Mouse (Mus musculus): Measurements from ENCODE around the gene Camsap3. TPM values are rescaled to one million over a fixed set of nuclear protein-coding genes. Genes with fewer than 3 reads are reported as not detected.
"Not testable (repeated sequence)": the region's sequence is repeated elsewhere in the genome, so short reads cannot be mapped to it uniquely, and the experiment has no call there.

Camsap3 gene
- polyA plus RNA-seq, 1 experiment from 2014 or later, result 6.9 TPM

- H3K4me2 ChIP-seq (ENCODE audit: low read depth, low read length), result no peak overlapping the region
- no peaks in the 10 kb centered on the region for H3K27me3 ChIP-seq (ENCODE audit: control insufficient read depth, insufficient read depth, low read depth, low read length)
- 68% methylated on average over 5 of the region's 5 CpGs for WGBS
- H3K36me3 ChIP-seq (ENCODE audit: control insufficient read depth, insufficient read depth, low read length), result no peaks in the 10 kb centered on the region
- H3K9ac ChIP-seq (ENCODE audit: low read length), result no peak overlapping the region
- H3K27ac ChIP-seq (ENCODE audit: low read length), result no peak overlapping the region
- H3K9me3 ChIP-seq (ENCODE audit: control insufficient read depth, low read length), result no peaks in the 10 kb centered on the region
- H3K4me3 ChIP-seq (ENCODE audit: low read length), result no peak overlapping the region
- ATAC-seq (ENCODE audit: low read depth), result no peak
- no peaks in the 10 kb centered on the region for H3K4me1 ChIP-seq (replicated peaks; ENCODE audit: control insufficient read depth, insufficient read depth, low read length)
Measured at GRCm38 (mm10) chr8:3569784-3570183, 17.3 kb upstream of the Camsap3 start.

- ATAC-seq (ENCODE audit: low read depth), result no peak
- WGBS, result 83% methylated on average over 3 of the region's 3 CpGs
- H3K27ac ChIP-seq (ENCODE audit: low read length), result no peak overlapping the region
- H3K9ac ChIP-seq (ENCODE audit: low read length), result no peak overlapping the region
- no peak overlapping the region for H3K4me3 ChIP-seq (ENCODE audit: low read length)
- H3K4me2 ChIP-seq (ENCODE audit: low read depth, low read length), result no peak overlapping the region
- H3K27me3 ChIP-seq (ENCODE audit: control insufficient read depth, insufficient read depth, low read depth, low read length), result no peaks in the 10 kb centered on the region
- H3K9me3 ChIP-seq (ENCODE audit: control insufficient read depth, low read length), result no peaks in the 10 kb centered on the region
- H3K4me1 ChIP-seq (replicated peaks; ENCODE audit: control insufficient read depth, insufficient read depth, low read length), result no peaks in the 10 kb centered on the region; the same call in 1 of the 2 replicates
- no peaks in the 10 kb centered on the region for H3K36me3 ChIP-seq (ENCODE audit: control insufficient read depth, insufficient read depth, low read length)
Measured at GRCm38 (mm10) chr8:3574546-3574945, 12.5 kb upstream of the Camsap3 start.

- H3K27me3 ChIP-seq (ENCODE audit: control insufficient read depth, insufficient read depth, low read depth, low read length), result no peaks in the 10 kb centered on the region
- ATAC-seq (ENCODE audit: low read depth), result no peak
- no peaks in the 10 kb centered on the region for H3K36me3 ChIP-seq (ENCODE audit: control insufficient read depth, insufficient read depth, low read length)
- no peak overlapping the region for H3K9ac ChIP-seq (ENCODE audit: low read length)
- H3K27ac ChIP-seq (ENCODE audit: low read length), result no peak overlapping the region
- H3K4me3 ChIP-seq (ENCODE audit: low read length), result no peak overlapping the region
- 55% methylated on average over 15 of the region's 15 CpGs for WGBS
- H3K9me3 ChIP-seq (ENCODE audit: control insufficient read depth, low read length), result no peaks in the 10 kb centered on the region
- no peak overlapping the region for H3K4me2 ChIP-seq (ENCODE audit: low read depth, low read length)
- H3K4me1 ChIP-seq (replicated peaks; ENCODE audit: control insufficient read depth, insufficient read depth, low read length), result no peaks in the 10 kb centered on the region; the same call in 1 of the 2 replicates
Measured at GRCm38 (mm10) chr8:3576211-3576960, 10.7 kb upstream of the Camsap3 start.

GRCm38 (mm10) chr8:3579390-3580364, 7.4 kb upstream of the Camsap3 start:
- WGBS, result 63% methylated on average over 9 of the region's 9 CpGs
- peak overlapping the region; percentile 44 for H3K27ac ChIP-seq (ENCODE audit: low read length)
- no peak overlapping the region for H3K4me2 ChIP-seq (ENCODE audit: low read depth, low read length)
- H3K36me3 ChIP-seq (ENCODE audit: control insufficient read depth, insufficient read depth, low read length), result no peaks in the 10 kb centered on the region
- no peak overlapping the region for H3K4me3 ChIP-seq (ENCODE audit: low read length)
- no peaks in the 10 kb centered on the region for H3K9me3 ChIP-seq (ENCODE audit: control insufficient read depth, low read length)
- no peaks in the 10 kb centered on the region; the same call in 1 of the 2 replicates for H3K4me1 ChIP-seq (replicated peaks; ENCODE audit: control insufficient read depth, insufficient read depth, low read length)
- ATAC-seq (ENCODE audit: low read depth), result peak; percentile 63
- peak overlapping the region; percentile 46; the same call in 1 of the 2 replicates for H3K9ac ChIP-seq (ENCODE audit: low read length)
- no peaks in the 10 kb centered on the region for H3K27me3 ChIP-seq (ENCODE audit: control insufficient read depth, insufficient read depth, low read depth, low read length)

- H3K27ac ChIP-seq (ENCODE audit: low read length); H3K4me1 ChIP-seq (replicated peaks; ENCODE audit: control insufficient read depth, insufficient read depth, low read length); H3K9ac ChIP-seq (ENCODE audit: low read length); H3K4me2 ChIP-seq (ENCODE audit: low read depth, low read length); H3K9me3 ChIP-seq (ENCODE audit: control insufficient read depth, low read length); H3K36me3 ChIP-seq (ENCODE audit: control insufficient read depth, insufficient read depth, low read length); H3K4me3 ChIP-seq (ENCODE audit: low read length); H3K27me3 ChIP-seq (ENCODE audit: control insufficient read depth, insufficient read depth, low read depth, low read length); ATAC-seq (ENCODE audit: low read depth): not testable (repeated sequence)
- 80% methylated on average over 1 of the region's 3 CpGs for WGBS
Measured at GRCm38 (mm10) chr8:3581961-3582360, 5.1 kb upstream of the Camsap3 start.

GRCm38 (mm10) chr8:3586452-3586851, 641 bp upstream of the Camsap3 start:
- H3K4me1 ChIP-seq (replicated peaks; ENCODE audit: control insufficient read depth, insufficient read depth, low read length), result no peaks in the 10 kb centered on the region
- ATAC-seq (ENCODE audit: low read depth), result no peak
- no peaks in the 10 kb centered on the region for H3K36me3 ChIP-seq (ENCODE audit: control insufficient read depth, insufficient read depth, low read length)
- no peak overlapping the region for H3K27ac ChIP-seq (ENCODE audit: low read length)
- no peak overlapping the region for H3K9ac ChIP-seq (ENCODE audit: low read length)
- WGBS, result 74% methylated on average over 2 of the region's 2 CpGs
- H3K4me3 ChIP-seq (ENCODE audit: low read length), result no peak overlapping the region
- no peaks in the 10 kb centered on the region for H3K9me3 ChIP-seq (ENCODE audit: control insufficient read depth, low read length)
- peaks cover 16% of the 10 kb centered on the region; the same call in 1 of the 2 replicates for H3K27me3 ChIP-seq (ENCODE audit: control insufficient read depth, insufficient read depth, low read depth, low read length)
- H3K4me2 ChIP-seq (ENCODE audit: low read depth, low read length), result no peak overlapping the region

GRCm38 (mm10) chr8:3587391-3588257, 531 bp downstream of the Camsap3 start:
- peaks cover 16% of the 10 kb centered on the region; the same call in 1 of the 2 replicates for H3K27me3 ChIP-seq (ENCODE audit: control insufficient read depth, insufficient read depth, low read depth, low read length)
- H3K4me2 ChIP-seq (ENCODE audit: low read depth, low read length), result peak overlapping the region; percentile 88
- no peaks in the 10 kb centered on the region for H3K9me3 ChIP-seq (ENCODE audit: control insufficient read depth, low read length)
- ATAC-seq (ENCODE audit: low read depth), result peak; percentile 86
- H3K36me3 ChIP-seq (ENCODE audit: control insufficient read depth, insufficient read depth, low read length), result no peaks in the 10 kb centered on the region
- peak overlapping the region; percentile 79 for H3K27ac ChIP-seq (ENCODE audit: low read length)
- peak overlapping the region; percentile 71 for H3K4me3 ChIP-seq (ENCODE audit: low read length)
- under 1% methylated on average over 63 of the region's 77 CpGs for whole genome bisulfite sequencing
- peak overlapping the region; percentile 82 for H3K9ac ChIP-seq (ENCODE audit: low read length)
- H3K4me1 ChIP-seq (replicated peaks; ENCODE audit: control insufficient read depth, insufficient read depth, low read length), result no peaks in the 10 kb centered on the region

- Histone ChIP-seq H3K4me1 (replicated peaks; ENCODE audit: control insufficient read depth, insufficient read depth, low read length) (no peaks in the 10 kb centered on the region), H3K27ac (ENCODE audit: low read length) (peak overlapping the region; percentile 79), H3K4me3 (ENCODE audit: low read length) (peak overlapping the region; percentile 71), H3K36me3 (ENCODE audit: control insufficient read depth, insufficient read depth, low read length) (no peaks in the 10 kb centered on the region), H3K4me2 (ENCODE audit: low read depth, low read length) (peak overlapping the region; percentile 88), H3K9ac (ENCODE audit: low read length) (peak overlapping the region; percentile 82), H3K27me3 (ENCODE audit: control insufficient read depth, insufficient read depth, low read depth, low read length) (peaks cover 16% of the 10 kb centered on the region; the same call in 1 of the 2 replicates), H3K9me3 (ENCODE audit: control insufficient read depth, low read length) (no peaks in the 10 kb centered on the region)
- ATAC-seq (ENCODE audit: low read depth), result peak; percentile 39
- WGBS, result 11% methylated on average over 11 of the region's 11 CpGs
Measured at GRCm38 (mm10) chr8:3588258-3588633, 1.2 kb downstream of the Camsap3 start.

Measured in lung, embryonic 16.5 days (tissue).